Mouse (Mus musculus) liver, embryonic 14.5 days (tissue): ENCODE results near the gene Trnau1ap.

Source experiments
- CTCF ChIP-seq: IDR thresholded peaks from 2 replicates; pipeline ENCODE4 v1.5.1; 2016; ENCODE audit warnings: antibody characterized with exemption, low read depth, control low read depth
- EP300 ChIP-seq: IDR thresholded peaks from 2 replicates; pipeline ENCODE4 v1.6.1; 2016; ENCODE audit warnings: antibody characterized with exemption, low read depth

DNA sequence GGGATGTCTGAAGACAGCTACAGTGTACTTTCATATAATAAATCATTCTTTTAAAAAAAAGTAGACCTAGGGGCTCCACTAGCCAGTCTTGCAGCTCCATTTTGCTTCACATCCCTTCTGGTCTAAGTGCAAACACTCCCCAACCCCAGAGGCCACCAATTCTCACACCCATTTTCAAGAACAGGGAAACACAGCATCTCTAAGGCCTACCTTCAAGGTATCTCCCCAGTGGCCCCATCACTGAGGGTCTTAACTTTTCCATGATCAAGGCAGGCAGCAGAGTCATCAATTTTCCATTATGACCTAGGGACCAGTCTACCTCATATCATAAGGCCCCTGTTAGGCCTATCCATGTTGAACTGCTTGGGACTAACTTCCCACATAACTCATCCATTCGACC is 22.1 kb upstream of the Trnau1ap start:
- TF ChIP-seq CTCF: no peak
- no peak for TF ChIP-seq EP300
